Mouse (Mus musculus) MEL (cell line): ENCODE data around the gene Cox4i2.

Experiments
- BHLHE40 ChIP-seq: IDR thresholded peaks from 2 replicates; pipeline ENCODE4 v1.6.1; 2012; ENCODE audit warnings: low read depth, mild to moderate bottlenecking, inconsistent platforms, low read length, improper control_type of control experiment, borderline replicate concordance
- CTCF ChIP-seq, 3 experiments: IDR thresholded peaks in 2 of 3; conservative IDR thresholded peaks in 1 of 3; 2 replicates each; pipeline ENCODE4 v1.5.1; 2011 to 2012; ENCODE audit warnings: low read length in 3 of 3, low read depth in 2 of 3, mild to moderate bottlenecking in 2 of 3, improper control_type of control experiment in 1 of 3, inconsistent platforms in 1 of 3, mixed read lengths in 1 of 3, moderate library complexity in 1 of 3; ENCODE audit not compliant: control insufficient read depth in 1 of 3, insufficient read depth in 1 of 3, poor library complexity in 1 of 3, severe bottlenecking in 1 of 3
- EP300 ChIP-seq, 2 experiments: IDR thresholded peaks; 2 replicates each; pipeline ENCODE4 v1.6.1; 2011; ENCODE audit warnings: improper control_type of control experiment in 2 of 2, low read length in 2 of 2, low read depth in 1 of 2, mild to moderate bottlenecking in 1 of 2
- GATA1 ChIP-seq: IDR thresholded peaks from 2 replicates; pipeline ENCODE4 v1.6.1; 2011; ENCODE audit warnings: low read depth, low read length, improper control_type of control experiment
- KAT2A ChIP-seq: conservative IDR thresholded peaks from 2 replicates; pipeline ENCODE4 v1.6.1; 2012; ENCODE audit warnings: low read depth, low read length, improper control_type of control experiment, inconsistent platforms
- POLR2A ChIP-seq, 2 experiments: IDR thresholded peaks; 2 replicates each; pipeline ENCODE4 v1.6.1; 2011 to 2012; ENCODE audit warnings: low read length in 2 of 2, mild to moderate bottlenecking in 2 of 2, control low read depth in 1 of 2, improper control_type of control experiment in 1 of 2, low read depth in 1 of 2, moderate library complexity in 1 of 2; ENCODE audit not compliant: control insufficient read depth in 1 of 2, insufficient read depth in 1 of 2, poor library complexity in 1 of 2
- RAD21 ChIP-seq: IDR thresholded peaks from 2 replicates; pipeline ENCODE4 v1.6.1; 2011; ENCODE audit warnings: mild to moderate bottlenecking, low read depth, low read length, improper control_type of control experiment

GRCm38 (mm10) chr2:152788892-152789421 lies 35.0 kb downstream of the Cox4i2 start:
- no peak for TF ChIP-seq CTCF (IDR thresholded peaks at IDR 0.05 in 2 of 3, conservative IDR thresholded peaks at IDR 0.05 in 1 of 3; ENCODE audit: control insufficient read depth in 1 of 3, insufficient read depth in 1 of 3, low read depth in 2 of 3, low read length in 3 of 3, poor library complexity in 1 of 3, severe bottlenecking in 1 of 3)
- peak; percentile 94 for TF ChIP-seq GATA1
- TF ChIP-seq POLR2A (IDR thresholded peaks at IDR 0.05; ENCODE audit: control insufficient read depth in 1 of 2, insufficient read depth in 1 of 2, low read depth in 1 of 2, low read length in 2 of 2, poor library complexity in 1 of 2): peak; percentile 31 to 56; a peak in 1 of 4 replicates
- TF ChIP-seq KAT2A: no peak
- peak; percentile 75 to 85 for TF ChIP-seq EP300 (IDR thresholded peaks at IDR 0.05; ENCODE audit: low read depth in 1 of 2, low read length in 2 of 2)
- TF ChIP-seq BHLHE40: peak; percentile 85
- no peak for TF ChIP-seq RAD21
